Mouse (Mus musculus): ENCODE data around the gene Zfp30.

Gene Zfp30

GRCm38 (mm10) chr7:29829804-29830203, 46.0 kb downstream of the Zfp30 start:
- no peak for DNase-seq (ENCODE audit: low spot score in 2 of 2)

- no peak for DNase-seq (ENCODE audit: low spot score in 2 of 2)
Measured at GRCm38 (mm10) chr7:29836816-29837215, 53.0 kb downstream of the Zfp30 start.

- no peak for DNase-seq (ENCODE audit: low spot score in 2 of 2)
Measured at GRCm38 (mm10) chr7:29839256-29839655, 55.5 kb downstream of the Zfp30 start.

- DNase-seq (ENCODE audit: low spot score in 2 of 2) = no peak
Measured at GRCm38 (mm10) chr7:29842105-29842504, 58.3 kb downstream of the Zfp30 start.
